Mouse (Mus musculus) liver, embryonic 16.5 days (tissue): Measurements from ENCODE around the gene Abcf1. TPM values are rescaled to one million over a fixed set of nuclear protein-coding genes. Genes with fewer than 3 reads are reported as not detected.

Source experiments
- ATAC-seq: fragments of 200-750 bp; cut with Nextera tagmentation; 2 replicates; pipeline ENCODE4 v1.8.0; 2017; ENCODE audit warnings: low read depth, mild to moderate bottlenecking, moderate number of reproducible peaks, moderate library complexity
- H3K27ac ChIP-seq: fragments of 300-500 bp; sonication (generic); 2 replicates; pipeline ENCODE4 v1.5.1; 2014; ENCODE audit warnings: mild to moderate bottlenecking, low read length
- H3K27me3 ChIP-seq: fragments of 300-500 bp; sonication (generic); 2 replicates; pipeline ENCODE4 v1.6.1; 2014; ENCODE audit warnings: low read depth, low read length, mixed read lengths; ENCODE audit not compliant: control insufficient read depth, insufficient read depth
- H3K36me3 ChIP-seq: fragments of 300-500 bp; sonication (generic); 2 replicates; pipeline ENCODE4 v1.6.1; 2014; ENCODE audit warnings: mild to moderate bottlenecking; ENCODE audit not compliant: control insufficient read depth, insufficient read depth
- H3K4me1 ChIP-seq: fragments of 300-500 bp; sonication (generic); 2 replicates; pipeline ENCODE4 v1.6.1; 2014; ENCODE audit warnings: low read depth, low read length, mixed read lengths; ENCODE audit not compliant: control insufficient read depth
- H3K4me2 ChIP-seq: fragments of 300-500 bp; sonication (generic); 2 replicates; pipeline ENCODE4 v1.6.1; 2014; ENCODE audit warnings: low read depth, low read length, mixed read lengths
- H3K4me3 ChIP-seq: fragments of 300-500 bp; sonication (generic); 2 replicates; pipeline ENCODE4 v1.5.1; 2014; ENCODE audit warnings: low read depth, mild to moderate bottlenecking, low read length
- H3K9ac ChIP-seq: fragments of 300-500 bp; sonication (generic); 2 replicates; pipeline ENCODE4 v1.6.1; 2014; ENCODE audit warnings: low read depth, low read length
- H3K9me3 ChIP-seq: fragments of 300-500 bp; sonication (generic); replicated peaks from 2 replicates; pipeline ENCODE4 v1.6.1; 2016; ENCODE audit warnings: low read length; ENCODE audit not compliant: control insufficient read depth
- WGBS: fragments of 180-500 bp; shearing (Covaris S2); extraction: QIAGEN DNeasy Blood & Tissue Kit; methylation state at CpG from one replicate; pipeline ENCODE4 v1.1.7; 2014; ENCODE audit not compliant: insufficient replicate concordance; 5-methylcytosine and 5-hydroxymethylcytosine counted together
- polyA plus RNA-seq: library from polyadenylated mRNA; unstranded; fragments of >200 nt; fragmentation: Nextera tagmentation; extraction: Ambion mirVana; gene quantifications from 2 replicates; pipeline ENCODE4 v1.2.1, GENCODE M21; 2015

The Abcf1 gene
- polyA plus RNA-seq, 1 experiment from 2014 or later = 42.4 TPM

DNA sequence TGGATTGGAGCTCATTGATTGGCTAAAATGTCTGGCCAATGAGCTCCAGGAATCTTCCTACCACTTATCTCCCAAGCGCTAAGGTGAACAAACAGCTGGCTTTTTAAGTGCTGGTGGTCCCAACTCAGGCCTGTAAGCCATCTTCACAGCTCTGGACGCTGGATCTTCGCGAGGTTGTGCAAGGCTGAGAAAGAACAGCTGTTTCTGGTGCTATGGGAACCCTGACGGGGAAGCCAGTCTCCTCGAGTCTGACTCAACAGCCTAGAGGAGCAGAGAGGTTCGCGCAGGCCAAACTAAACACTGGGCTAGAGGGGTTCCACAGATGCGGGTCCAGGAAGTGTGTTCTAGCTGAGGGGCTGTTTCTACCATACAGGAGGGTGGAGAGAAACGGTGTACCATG lies 22.2 kb upstream of the Abcf1 start:
- Histone ChIP-seq H3K4me2 (no peak overlapping the region), H3K36me3 (no peaks in the 10 kb centered on the region), H3K9me3 (no peaks in the 10 kb centered on the region), H3K4me1 (peaks cover 19% of the 10 kb centered on the region), H3K27me3 (no peaks in the 10 kb centered on the region), H3K4me3 (no peak overlapping the region), H3K27ac (no peak overlapping the region), H3K9ac (no peak overlapping the region)
- ATAC-seq = no peak
- 43% methylated on average over 10 of the region's 10 CpGs for WGBS

DNA sequence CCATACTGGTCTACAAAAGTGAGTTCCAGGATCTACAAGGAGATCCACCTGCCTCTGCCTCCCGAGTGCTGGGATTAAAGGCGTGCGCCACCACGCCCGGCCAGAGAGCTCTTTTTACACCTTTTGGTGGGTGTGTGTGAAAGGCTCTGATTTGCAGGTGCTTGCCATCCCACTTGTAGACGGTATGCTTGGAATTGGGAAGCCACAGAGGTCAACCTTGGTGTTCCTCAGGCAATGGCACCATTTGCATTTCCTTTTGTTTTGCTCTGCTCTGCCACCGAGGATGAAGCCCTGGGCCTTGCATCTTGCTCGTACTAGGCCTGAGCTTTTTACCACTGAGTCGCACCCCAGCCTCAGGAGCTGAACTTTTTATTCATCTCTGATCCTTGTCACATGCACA lies 12.2 kb upstream of the Abcf1 start:
- Histone ChIP-seq H3K9ac (no peak overlapping the region), H3K4me2 (no peak overlapping the region), H3K27ac (no peak overlapping the region), H3K4me3 (no peak overlapping the region), H3K4me1 (peaks cover 17% of the 10 kb centered on the region), H3K9me3 (no peaks in the 10 kb centered on the region), H3K36me3 (peaks cover 5% of the 10 kb centered on the region; the same call in 1 of the 2 replicates), H3K27me3 (no peaks in the 10 kb centered on the region)
- WGBS = 79% methylated on average over 9 of the region's 9 CpGs
- ATAC-seq = no peak

GRCm38 (mm10) chr17:35980363-35980754 lies 10.8 kb upstream of the Abcf1 start:
- under 1% methylated on average over 25 of the region's 29 CpGs for WGBS
- peak overlapping the region; percentile 23; the same call in 1 of the 2 replicates for H3K27ac ChIP-seq
- peak overlapping the region; percentile 98 for H3K4me2 ChIP-seq
- peak overlapping the region; percentile 89 for H3K4me3 ChIP-seq
- H3K27me3 ChIP-seq = no peaks in the 10 kb centered on the region
- peaks cover 17% of the 10 kb centered on the region for H3K4me1 ChIP-seq
- H3K36me3 ChIP-seq = peaks cover 5% of the 10 kb centered on the region; the same call in 1 of the 2 replicates
- H3K9me3 ChIP-seq = no peaks in the 10 kb centered on the region
- peak overlapping the region; percentile 81 for H3K9ac ChIP-seq
- no peak; the same call in 1 of the 2 replicates for ATAC-seq

DNA sequence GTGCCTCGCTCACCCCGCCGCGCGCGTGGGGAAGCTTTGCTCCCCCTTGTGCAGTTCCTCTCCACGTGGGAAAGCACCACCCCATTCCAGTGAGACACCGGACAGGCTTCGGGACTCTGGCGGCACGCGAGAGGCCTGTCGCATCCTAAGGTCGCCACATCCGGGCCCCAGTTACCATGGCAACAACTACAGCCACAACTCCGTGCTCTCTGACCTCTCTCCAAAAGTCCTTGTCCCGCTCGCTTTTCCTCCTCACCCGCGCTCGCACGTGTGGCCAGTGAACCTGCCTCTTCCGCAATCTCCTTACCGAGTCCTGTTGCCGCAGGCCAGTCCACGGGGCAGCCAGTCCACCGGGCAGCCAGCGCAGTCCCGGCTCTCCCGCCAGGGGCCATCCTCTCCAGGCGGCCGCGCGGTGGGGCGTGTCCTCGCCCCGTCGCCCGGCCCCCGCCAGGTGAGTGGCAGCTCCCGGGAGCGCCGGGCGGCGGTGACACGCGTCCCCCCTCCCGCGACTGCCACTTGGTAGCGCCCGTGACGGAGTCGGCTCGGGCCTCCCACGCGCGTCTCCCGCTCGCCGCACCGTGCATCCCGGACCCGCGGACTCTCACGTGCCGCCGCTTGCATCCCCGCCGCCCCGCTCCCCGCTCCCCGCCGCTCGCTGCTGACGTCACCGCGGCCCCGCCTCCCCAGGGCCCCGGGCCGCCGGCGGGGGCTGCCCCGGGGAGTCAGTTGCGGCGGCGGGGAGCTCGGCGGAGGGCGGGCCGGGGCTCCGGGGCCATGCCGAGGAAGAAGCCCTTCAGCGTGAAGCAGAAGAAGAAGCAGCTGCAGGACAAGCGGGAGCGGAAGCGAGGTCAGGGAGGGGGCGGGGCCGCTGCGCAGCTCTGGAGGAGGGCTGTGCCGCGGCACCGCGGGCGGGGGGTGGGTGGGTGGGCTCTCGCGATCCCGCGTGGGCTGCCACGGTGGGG lies 10.1 kb upstream of the Abcf1 start, which contains the start of the genes Gnl1 and Prr3:
Gene Gnl1, plus strand, starts transcription at position 451 of the 962 bp plus-strand sequence.
Gene Prr3, minus strand, starts transcription at position 836 of the 962 bp plus-strand sequence.
- H3K4me2 ChIP-seq = peak within 1 kb of the TSS; percentile 98
- peak within 1 kb of the TSS; percentile 89 for H3K4me3 ChIP-seq
- no peaks in the 10 kb centered on the region for H3K9me3 ChIP-seq
- H3K27me3 ChIP-seq = no peaks in the 10 kb centered on the region
- peak; percentile 90 for ATAC-seq
- WGBS = under 1% methylated on average over 95 of the region's 109 CpGs
- H3K9ac ChIP-seq = peak within 1 kb of the TSS; percentile 81
- peak within 1 kb of the TSS; percentile 86 for H3K27ac ChIP-seq
- peaks cover 5% of the 10 kb centered on the region; the same call in 1 of the 2 replicates for H3K36me3 ChIP-seq
- H3K4me1 ChIP-seq = peaks cover 17% of the 10 kb centered on the region

GRCm38 (mm10) chr17:35978811-35979400 lies 9.3 kb upstream of the Abcf1 start:
- Histone ChIP-seq H3K4me3 (peak overlapping the region; percentile 89), H3K4me2 (peak overlapping the region; percentile 98), H3K27ac (peak overlapping the region; percentile 86), H3K36me3 (peaks cover 5% of the 10 kb centered on the region; the same call in 1 of the 2 replicates), H3K4me1 (peaks cover 17% of the 10 kb centered on the region), H3K9me3 (no peaks in the 10 kb centered on the region), H3K9ac (peak overlapping the region; percentile 81), H3K27me3 (no peaks in the 10 kb centered on the region)
- under 1% methylated on average over 41 of the region's 41 CpGs for WGBS
- ATAC-seq = peak; percentile 28; the same call in 1 of the 2 replicates

- H3K27me3 ChIP-seq = no peaks in the 10 kb centered on the region
- H3K9me3 ChIP-seq = no peaks in the 10 kb centered on the region
- peaks cover 22% of the 10 kb centered on the region for H3K4me1 ChIP-seq
- H3K4me2 ChIP-seq = no peak overlapping the region
- ATAC-seq = no peak
- WGBS = 38% methylated on average over 1 of the region's 1 CpGs
- no peak overlapping the region for H3K9ac ChIP-seq
- no peak overlapping the region for H3K27ac ChIP-seq
- H3K36me3 ChIP-seq = no peaks in the 10 kb centered on the region
- no peak overlapping the region for H3K4me3 ChIP-seq
These were observed 2.6 kb upstream of the Abcf1 start for GRCm38 (mm10) chr17:35972131-35972530.

DNA sequence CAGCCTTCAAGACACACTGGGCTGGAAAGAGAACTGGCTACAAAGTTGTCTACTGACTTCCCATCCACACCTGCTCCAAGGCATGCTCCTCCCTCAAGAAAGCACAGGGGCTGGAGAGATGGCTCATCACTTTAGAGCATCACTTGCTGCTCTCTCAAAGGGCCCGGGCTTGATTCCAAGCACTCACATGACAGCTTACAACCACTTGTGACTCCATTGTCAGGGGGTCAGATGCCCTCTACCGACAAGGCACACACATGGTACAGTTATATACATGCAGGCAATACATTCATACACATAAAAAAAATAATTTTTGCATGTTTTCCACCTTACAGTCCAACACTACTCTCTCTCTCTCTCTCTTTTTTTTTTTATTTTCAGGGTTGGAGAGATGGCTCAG lies 1.9 kb downstream of the Abcf1 start:
- H3K36me3 ChIP-seq = peaks cover 17% of the 10 kb centered on the region
- 79% methylated on average over 2 of the region's 2 CpGs for WGBS

DNA sequence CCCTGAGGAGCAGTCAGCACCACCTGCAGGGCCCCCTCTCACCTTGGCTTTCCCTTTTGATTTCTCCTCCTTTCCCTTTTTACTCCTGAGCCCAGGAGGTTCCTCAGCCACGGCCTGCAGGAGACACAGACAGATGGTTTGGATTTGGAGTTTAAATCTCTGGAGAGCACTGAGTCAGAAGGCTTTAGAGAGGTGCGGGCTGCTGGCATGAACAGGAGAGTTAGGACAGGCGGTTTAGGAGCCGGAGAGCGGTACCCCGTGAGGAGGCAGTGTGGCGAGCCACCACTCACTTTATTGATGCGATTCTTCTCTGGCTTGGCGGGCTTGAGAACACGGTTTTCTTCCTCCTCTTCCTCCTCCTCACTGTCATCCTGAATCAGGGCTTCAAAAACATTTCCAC lies 6.3 kb downstream of the Abcf1 start:
- WGBS = 81% methylated on average over 10 of the region's 10 CpGs
- no peak for ATAC-seq
- peaks cover 12% of the 10 kb centered on the region for H3K4me1 ChIP-seq
- H3K4me2 ChIP-seq = no peak overlapping the region
- H3K9me3 ChIP-seq = no peaks in the 10 kb centered on the region
- H3K36me3 ChIP-seq = peaks cover 58% of the 10 kb centered on the region
- H3K4me3 ChIP-seq = no peak overlapping the region
- H3K9ac ChIP-seq = no peak overlapping the region
- no peaks in the 10 kb centered on the region for H3K27me3 ChIP-seq
- H3K27ac ChIP-seq = no peak overlapping the region

More for the DNA sequence above, 1.9 kb downstream of the Abcf1 start:
- Histone ChIP-seq H3K4me1 (peaks cover 26% of the 10 kb centered on the region), H3K4me3 (no peak overlapping the region), H3K4me2 (no peak overlapping the region), H3K27me3 (no peaks in the 10 kb centered on the region), H3K27ac (no peak overlapping the region), H3K9ac (no peak overlapping the region), H3K9me3 (no peaks in the 10 kb centered on the region)
- ATAC-seq = no peak
